Comparison of ENCODE assay signal across 9 mouse cellular contexts in the genomic region with DNA sequence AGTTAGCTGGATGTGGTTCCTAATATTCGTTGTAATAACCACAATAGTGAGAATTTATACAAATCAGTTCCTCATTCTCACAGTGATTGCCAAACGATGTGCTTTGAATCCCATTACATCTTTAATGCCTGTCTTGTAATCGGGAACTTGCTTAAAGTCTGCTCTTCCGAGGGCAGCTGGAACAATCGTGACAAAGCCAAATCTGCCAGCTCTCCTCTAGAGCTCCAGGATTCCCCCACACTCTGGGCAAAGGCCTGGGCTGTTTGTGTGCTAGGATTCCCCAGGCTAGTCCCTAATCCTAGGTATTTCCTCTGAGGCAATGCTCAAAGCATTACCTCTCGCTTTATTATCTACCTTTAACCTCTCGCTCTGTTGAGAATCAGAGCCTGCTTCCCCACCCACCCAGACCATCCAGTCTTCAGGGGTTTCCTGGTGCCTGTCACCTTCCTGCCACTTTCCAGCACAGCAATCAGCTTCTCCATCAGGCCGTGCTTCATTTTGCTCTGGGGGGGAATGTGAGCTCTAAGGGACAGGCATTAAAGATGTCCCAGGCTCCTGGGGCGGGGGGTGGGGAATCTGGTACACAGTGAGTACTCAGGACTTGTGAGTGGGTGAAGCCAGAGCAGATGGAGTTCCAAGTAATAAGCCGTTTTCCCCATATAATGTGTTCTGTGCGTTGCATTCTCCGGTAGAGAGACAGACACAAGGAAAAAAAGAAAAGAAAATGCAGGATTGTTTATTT. TPM values are rescaled to one million over a fixed set of nuclear protein-coding genes. Genes with fewer than 3 reads are reported as not detected.
A peak's percentile ranks its signal among the peaks of the same experiment; 100 is the strongest.
DNase-seq lines count a peak whose midpoint lies in the region; ATAC-seq lines count a peak whose summit lies in the region.
"Had no signal": no experiment of that assay in that cellular context is flagged by ENCODE, and none has a peak within 500 bp of the region (broad histone marks: within the 10 kb centered on the region; RNA-seq: fewer than 3 reads in every experiment).

No protein-coding gene starts in this region.

- H3K9ac ChIP-seq in kidney, embryonic 14.5 days (ENCODE audit: low read depth, low read length), result no peak overlapping the region; the same call in 1 of the 2 replicates
- 0 out of 2 replicates have a peak overlapping the region, but pooled peaks have one; percentile 43 for H3K9ac ChIP-seq in stomach, embryonic 16.5 days (ENCODE audit: low read length)
- H3K9ac ChIP-seq: forebrain, embryonic 15.5 days had no signal

- no peak overlapping the region for H3K4me2 ChIP-seq in kidney, embryonic 14.5 days (replicated peaks; ENCODE audit: low read depth, low read length)
- no peak overlapping the region for H3K4me2 ChIP-seq in stomach, embryonic 16.5 days (ENCODE audit: low read depth, low read length)
- H3K4me2 ChIP-seq: forebrain, embryonic 15.5 days had no signal

- no peaks in the 10 kb centered on the region for H3K9me3 ChIP-seq in kidney, embryonic 14.5 days (ENCODE audit: control insufficient read depth, low read length)
- no peaks in the 10 kb centered on the region for H3K9me3 ChIP-seq in limb, embryonic 10.5 days (replicated peaks)
- H3K9me3 ChIP-seq in stomach, embryonic 16.5 days (replicated peaks; ENCODE audit: control insufficient read depth, low read length), result no peaks in the 10 kb centered on the region
- H3K9me3 ChIP-seq: forebrain, embryonic 15.5 days had no signal

- H3K4me3 ChIP-seq in kidney, embryonic 14.5 days (ENCODE audit: low read length), result no peak overlapping the region
- no peak overlapping the region for H3K4me3 ChIP-seq in limb, embryonic 10.5 days
- no peak overlapping the region for H3K4me3 ChIP-seq in stomach, embryonic 16.5 days (replicated peaks; ENCODE audit: low read length)
- H3K4me3 ChIP-seq: forebrain, embryonic 15.5 days had no signal

- peak overlapping the region; percentile 37; the same call in 1 of the 2 replicates for H3K27ac ChIP-seq in kidney, embryonic 14.5 days (ENCODE audit: low read depth, low read length)
- peak overlapping the region; percentile 42; the same call in 1 of the 2 replicates for H3K27ac ChIP-seq in limb, embryonic 10.5 days
- H3K27ac ChIP-seq in stomach, embryonic 16.5 days (ENCODE audit: low read length), result peak overlapping the region; percentile 67
- H3K27ac ChIP-seq: forebrain, embryonic 15.5 days had no signal

- DNase-seq in kidney, postnatal 10 days, result no peak
- DNase-seq in right cerebral cortex, adult 2 months (ENCODE audit: low spot score in 2 of 2), result peak; percentile 11 to 21
- no peak for DNase-seq in right cerebral cortex, postnatal 4 days
- DNase-seq in limb, embryonic 10.5 days (ENCODE audit: low spot score), result no peak
- no peak for DNase-seq in retina, embryonic 14.5 days (ENCODE audit: low spot score)
- DNase-seq in urinary bladder, adult 18-20 months (ENCODE audit: low spot score in 2 of 2), result no peak

- 62% methylated on average over 12 of the region's 12 CpGs for WGBS in kidney, embryonic 14.5 days
- WGBS in limb, embryonic 10.5 days, result 61% methylated on average over 12 of the region's 12 CpGs
- WGBS in stomach, embryonic 16.5 days, result 58% methylated on average over 12 of the region's 12 CpGs

- no peaks in the 10 kb centered on the region for H3K27me3 ChIP-seq in kidney, embryonic 14.5 days (ENCODE audit: control insufficient read depth, insufficient read depth, low read length)
- H3K27me3 ChIP-seq in limb, embryonic 10.5 days (ENCODE audit: low read depth, poor library complexity, severe bottlenecking), result no peaks in the 10 kb centered on the region
- H3K27me3 ChIP-seq in stomach, embryonic 16.5 days (ENCODE audit: control insufficient read depth, insufficient read depth, low read length), result no peaks in the 10 kb centered on the region
- H3K27me3 ChIP-seq: forebrain, embryonic 15.5 days had no signal

- H3K4me1 ChIP-seq in kidney, embryonic 14.5 days (ENCODE audit: control insufficient read depth, insufficient read depth, low read length), result peaks cover 13% of the 10 kb centered on the region
- peaks cover 39% of the 10 kb centered on the region for H3K4me1 ChIP-seq in limb, embryonic 10.5 days
- H3K4me1 ChIP-seq in stomach, embryonic 16.5 days (ENCODE audit: control insufficient read depth, insufficient read depth, low read length), result peaks cover 17% of the 10 kb centered on the region
- H3K4me1 ChIP-seq: forebrain, embryonic 15.5 days had no signal

- no peak for ATAC-seq in kidney, embryonic 14.5 days (ENCODE audit: low FRiP score, low TSS enrichment)
- no peak for ATAC-seq in stomach, embryonic 16.5 days (ENCODE audit: insufficient read depth, low FRiP score)
- ATAC-seq: forebrain, embryonic 15.5 days had no signal

- H3K36me3 ChIP-seq in kidney, embryonic 14.5 days (ENCODE audit: control insufficient read depth, insufficient read depth, low read length), result peaks cover 8% of the 10 kb centered on the region; the same call in 1 of the 2 replicates
- H3K36me3 ChIP-seq in limb, embryonic 10.5 days, result peaks cover 72% of the 10 kb centered on the region
- no peaks in the 10 kb centered on the region for H3K36me3 ChIP-seq in stomach, embryonic 16.5 days (ENCODE audit: control insufficient read depth, insufficient read depth, low read length)
- H3K36me3 ChIP-seq: forebrain, embryonic 15.5 days had no signal

RNA-seq across cellular contexts. Expression of a gene that starts 47.3 kb away (rescaled TPM):
- polyA plus RNA-seq in kidney, embryonic 14.5 days (2014; fragmentation: Nextera tagmentation; extraction: Ambion mirVana), result 7.3 and 10.3 TPM in 2 replicates
- 14.5 and 22.3 TPM in 2 replicates for polyA plus RNA-seq in limb, embryonic 10.5 days (2016; fragmentation: Nextera tagmentation; extraction: Ambion mirVana)
- 6.4 and 6.7 TPM in 2 replicates for polyA plus RNA-seq in stomach, embryonic 16.5 days (2015; fragmentation: Nextera tagmentation; extraction: Ambion mirVana)

RNA-seq across cellular contexts. Expression of a gene that starts 58.9 kb away (rescaled TPM):
- polyA plus RNA-seq in kidney, embryonic 14.5 days (2014; fragmentation: Nextera tagmentation; extraction: Ambion mirVana), result 56.3 and 94.0 TPM in 2 replicates
- 85.7 and 96.3 TPM in 2 replicates for polyA plus RNA-seq in limb, embryonic 10.5 days (2016; fragmentation: Nextera tagmentation; extraction: Ambion mirVana)
- 61.3 and 61.6 TPM in 2 replicates for polyA plus RNA-seq in stomach, embryonic 16.5 days (2015; fragmentation: Nextera tagmentation; extraction: Ambion mirVana)

Comparison
In these comparisons a context has a peak if more than half of its experiments do, and no peak if none do; other contexts are left out.
1. DNase-seq: peak in right cerebral cortex, adult 2 months (2 of 2); none in kidney, postnatal 10 days (single experiment), right cerebral cortex, postnatal 4 days (single experiment), limb, embryonic 10.5 days (single experiment), retina, embryonic 14.5 days (single experiment) and urinary bladder, adult 18-20 months (0 of 2).
2. Peak in every context shown above with its lines, with median percentiles within 50 percentile points of each other: H3K27ac ChIP-seq.